11 mouse cellular contexts compared by ENCODE assay signal in genomic region chr15:83008761-83009423, GRCm38 (mm10). TPM values are rescaled to one million over a fixed set of nuclear protein-coding genes. Genes with fewer than 3 reads are reported as not detected.
DNase-seq lines count a peak whose midpoint lies in the region; ATAC-seq and TF ChIP-seq lines count a peak whose summit lies in the region.
"Had no signal": no experiment of that assay in that cellular context is flagged by ENCODE, and none has a peak within 500 bp of the region (broad histone marks: within the 10 kb centered on the region; RNA-seq: fewer than 3 reads in every experiment).

No protein-coding gene starts in this region.

- no peak overlapping the region for H3K4me2 ChIP-seq in liver, embryonic 16.5 days (ENCODE audit: low read depth, low read length)
- H3K4me2 ChIP-seq in heart, embryonic 11.5 days: no peak overlapping the region

- no peaks in the 10 kb centered on the region for H3K9me3 ChIP-seq in liver, embryonic 16.5 days (replicated peaks; ENCODE audit: control insufficient read depth, low read length)
- no peaks in the 10 kb centered on the region for H3K9me3 ChIP-seq in E14TG2a.4 (ENCODE audit: low read length)
- H3K9me3 ChIP-seq in heart, embryonic 11.5 days (replicated peaks; ENCODE audit: control insufficient read depth, low read length): no peaks in the 10 kb centered on the region
- H3K9me3 ChIP-seq: lung, embryonic 15.5 days had no signal

- H3K4me3 ChIP-seq in liver, embryonic 16.5 days (ENCODE audit: low read depth, low read length): no peak overlapping the region
- H3K4me3 ChIP-seq in E14TG2a.4 (replicated peaks; ENCODE audit: low read length): peak overlapping the region; percentile 48
- no peak overlapping the region for H3K4me3 ChIP-seq in cerebellum, adult 2 months (replicated peaks; ENCODE audit: insufficient read depth, low read depth, low read length)
- H3K4me3 ChIP-seq in heart, embryonic 11.5 days (ENCODE audit: low read depth, low read length): no peak overlapping the region
- H3K4me3 ChIP-seq: lung, embryonic 15.5 days had no signal

- H3K27ac ChIP-seq in liver, embryonic 16.5 days (ENCODE audit: low read length): peak overlapping the region; percentile 58
- no peak overlapping the region for H3K27ac ChIP-seq in cerebellum, adult 2 months (ENCODE audit: insufficient read depth, low read length)
- H3K27ac ChIP-seq in heart, embryonic 11.5 days (ENCODE audit: low read depth, low read length): no peak overlapping the region
- H3K27ac ChIP-seq: lung, embryonic 15.5 days had no signal

- no peak for TF ChIP-seq CTCF in E14TG2a.4 (conservative IDR thresholded peaks at IDR 0.05; ENCODE audit: low read length)
- TF ChIP-seq CTCF in cerebellum, adult 2 months (IDR thresholded peaks at IDR 0.05; ENCODE audit: borderline replicate concordance, insufficient read depth, low read depth, low read length): no peak

- ATAC-seq in liver, embryonic 16.5 days (ENCODE audit: low read depth): no peak; the same call in 1 of the 2 replicates
- ATAC-seq in inflammation-experienced regulatory T-cells, adult 6 months: peak; percentile 82
- ATAC-seq in heart, embryonic 11.5 days (replicated peaks; ENCODE audit: insufficient number of reproducible peaks, low FRiP score, low TSS enrichment): no peak

- H3K4me1 ChIP-seq in liver, embryonic 16.5 days (ENCODE audit: control insufficient read depth, low read depth, low read length): peaks cover 7% of the 10 kb centered on the region; the same call in 1 of the 2 replicates
- H3K4me1 ChIP-seq in E14TG2a.4 (replicated peaks; ENCODE audit: low read depth, low read length): peaks cover 57% of the 10 kb centered on the region
- H3K4me1 ChIP-seq in cerebellum, adult 2 months (ENCODE audit: control insufficient read depth, insufficient read depth, low read length): no peaks in the 10 kb centered on the region
- peaks cover 14% of the 10 kb centered on the region for H3K4me1 ChIP-seq in heart, embryonic 11.5 days (ENCODE audit: control insufficient read depth, insufficient read depth, low read length)

- no peak for TF ChIP-seq POLR2A in cerebellum, adult 2 months (IDR thresholded peaks at IDR 0.05; ENCODE audit: borderline replicate concordance, insufficient read depth, low read length)

- 41% methylated on average over 13 of the region's 13 CpGs for WGBS in liver, embryonic 16.5 days (ENCODE audit: insufficient replicate concordance)
- WGBS in cerebellum, adult 2 months: 65% methylated on average over 13 of the region's 13 CpGs
- 72% methylated on average over 13 of the region's 13 CpGs for WGBS in heart, embryonic 11.5 days (ENCODE audit: insufficient replicate concordance)

- no peaks in the 10 kb centered on the region for H3K36me3 ChIP-seq in liver, embryonic 16.5 days (ENCODE audit: control insufficient read depth, insufficient read depth)
- no peaks in the 10 kb centered on the region for H3K36me3 ChIP-seq in E14TG2a.4 (ENCODE audit: insufficient read depth, low read length)
- H3K36me3 ChIP-seq in heart, embryonic 11.5 days (ENCODE audit: control insufficient read depth, insufficient read depth, low read length): no peaks in the 10 kb centered on the region
- H3K36me3 ChIP-seq: lung, embryonic 15.5 days had no signal

- no peak overlapping the region for H3K9ac ChIP-seq in liver, embryonic 16.5 days (ENCODE audit: low read depth, low read length)
- no peak overlapping the region for H3K9ac ChIP-seq in heart, embryonic 11.5 days (ENCODE audit: low read depth, low read length)
- H3K9ac ChIP-seq: lung, embryonic 15.5 days had no signal

- no peaks in the 10 kb centered on the region for H3K27me3 ChIP-seq in liver, embryonic 16.5 days (ENCODE audit: control insufficient read depth, insufficient read depth, low read depth, low read length)
- H3K27me3 ChIP-seq in E14TG2a.4 (ENCODE audit: insufficient read depth, low read length): peaks cover 59% of the 10 kb centered on the region
- no peaks in the 10 kb centered on the region for H3K27me3 ChIP-seq in cerebellum, adult 2 months (ENCODE audit: control insufficient read depth, insufficient read depth, low read length)
- H3K27me3 ChIP-seq in heart, embryonic 11.5 days (ENCODE audit: control insufficient read depth, insufficient read depth, low read length): no peaks in the 10 kb centered on the region

- DNase-seq in liver: no peak
- DNase-seq in thymus, postnatal 0 days (ENCODE audit: low spot score): peak; percentile 55
- no peak for DNase-seq in cerebellum, adult 2 months
- DNase-seq in adrenal gland, adult 8-10 months: no peak
- DNase-seq: cerebellum, postnatal 14 days; heart, postnatal 10 days had no signal

RNA-seq across cellular contexts. Expression of gene Tcf20, which starts 21.2 kb away (rescaled TPM):
- 2.1 and 2.4 TPM in 2 replicates for polyA plus RNA-seq in liver, embryonic 16.5 days (2015; fragmentation: Nextera tagmentation; extraction: Ambion mirVana)
- polyA plus RNA-seq in inflammation-experienced regulatory T-cells, adult 6 months (2017; shearing (Covaris generic)): 10 to 100 TPM; 13.1 to 21.1 (median 13.8) TPM
- polyA plus RNA-seq in thymus, postnatal 0 days (2015; fragmentation: Nextera tagmentation; extraction: Ambion mirVana): 9.9 and 13.1 TPM in 2 replicates
- 25.0 and 25.8 TPM in 2 replicates for polyA plus RNA-seq in cerebellum, adult 2 months (2012; rRNA removed)
- polyA plus RNA-seq in heart, embryonic 11.5 days (2014; fragmentation: Nextera tagmentation; extraction: Ambion mirVana): 6.7 TPM in 2 replicates
- total RNA-seq in adrenal gland, adult 8-10 months (2022): 100 to 1,000 TPM; 102 to 109 (median 106) TPM

RNA-seq across cellular contexts. Expression of gene Nfam1, which starts 24.2 kb away (rescaled TPM):
- polyA plus RNA-seq in liver, embryonic 16.5 days (2015; fragmentation: Nextera tagmentation; extraction: Ambion mirVana): 12.5 and 14.3 TPM in 2 replicates
- under 1 TPM in 2 of 3 experiments, not detected in 1; 0.26 to 0.92 TPM for polyA plus RNA-seq in inflammation-experienced regulatory T-cells, adult 6 months (2017; shearing (Covaris generic))
- 3.2 and 3.6 TPM in 2 replicates for polyA plus RNA-seq in thymus, postnatal 0 days (2015; fragmentation: Nextera tagmentation; extraction: Ambion mirVana)
- 0.67 and 0.80 TPM in 2 replicates for polyA plus RNA-seq in cerebellum, adult 2 months (2012; rRNA removed)
- 1.6 and 1.7 TPM in 2 replicates for polyA plus RNA-seq in heart, embryonic 11.5 days (2014; fragmentation: Nextera tagmentation; extraction: Ambion mirVana)
- 1 to 10 TPM; 2.5 to 4.6 (median 3.8) TPM for total RNA-seq in adrenal gland, adult 8-10 months (2022)
